Mouse (Mus musculus): ENCODE data around the gene Reep6.

Gene Reep6

GRCm38 (mm10) chr10:80299824-80300223, 29.9 kb upstream of the Reep6 start:
- in situ Hi-C loops (cut with MboI; ENCODE audit: unreplicated experiment in 2 of 2) = loop anchor here in 1 of 2 experiments (10.0 kb wide), 1 partner anchor 45 kb away; the partner anchor contains the start of gene Adamtsl5

GRCm38 (mm10) chr10:80300672-80301181, 29.0 kb upstream of the Reep6 start:
- in situ Hi-C loops (cut with MboI; ENCODE audit: unreplicated experiment in 2 of 2) = no loop called here

GRCm38 (mm10) chr10:80301256-80302081, 28.3 kb upstream of the Reep6 start:
- in situ Hi-C loops (cut with MboI; ENCODE audit: unreplicated experiment in 2 of 2) = no loop called here

GRCm38 (mm10) chr10:80302082-80302355, 27.7 kb upstream of the Reep6 start:
- in situ Hi-C loops (cut with MboI; ENCODE audit: unreplicated experiment in 2 of 2) = no loop called here

GRCm38 (mm10) chr10:80302471-80302881, 27.3 kb upstream of the Reep6 start:
- in situ Hi-C loops (cut with MboI; ENCODE audit: unreplicated experiment in 2 of 2) = no loop called here

GRCm38 (mm10) chr10:80304458-80304857, 25.3 kb upstream of the Reep6 start:
- in situ Hi-C loops (cut with MboI; ENCODE audit: unreplicated experiment in 2 of 2) = no loop called here

GRCm38 (mm10) chr10:80304862-80305261, 24.9 kb upstream of the Reep6 start:
- in situ Hi-C loops (cut with MboI; ENCODE audit: unreplicated experiment in 2 of 2) = no loop called here

GRCm38 (mm10) chr10:80311560-80311959, 18.2 kb upstream of the Reep6 start:
- in situ Hi-C loops (cut with MboI; ENCODE audit: unreplicated experiment in 2 of 2) = no loop called here

GRCm38 (mm10) chr10:80312586-80313504, 16.9 kb upstream of the Reep6 start:
- in situ Hi-C loops (cut with MboI; ENCODE audit: unreplicated experiment in 2 of 2) = no loop called here

- in situ Hi-C loops (cut with MboI; ENCODE audit: unreplicated experiment in 2 of 2) = no loop called here
These were observed 16.0 kb upstream of the Reep6 start for GRCm38 (mm10) chr10:80313627-80314201.

GRCm38 (mm10) chr10:80314494-80315001, 15.2 kb upstream of the Reep6 start:
- in situ Hi-C loops (cut with MboI; ENCODE audit: unreplicated experiment in 2 of 2) = no loop called here

- in situ Hi-C loops (cut with MboI; ENCODE audit: unreplicated experiment in 2 of 2) = no loop called here
These were observed 14.4 kb upstream of the Reep6 start for GRCm38 (mm10) chr10:80315315-80315714.

GRCm38 (mm10) chr10:80316359-80316781, 13.4 kb upstream of the Reep6 start:
- in situ Hi-C loops (cut with MboI; ENCODE audit: unreplicated experiment in 2 of 2) = no loop called here

- in situ Hi-C loops (cut with MboI; ENCODE audit: unreplicated experiment in 2 of 2) = no loop called here
These were observed 12.7 kb upstream of the Reep6 start for GRCm38 (mm10) chr10:80317011-80317410.

GRCm38 (mm10) chr10:80320340-80320760, 9.4 kb upstream of the Reep6 start, which contains the start of gene 2310011J03Rik:
2310011J03Rik (minus strand) TSS chr10:80320537.
- in situ Hi-C loops (cut with MboI; ENCODE audit: unreplicated experiment in 2 of 2) = loop anchor here in 1 of 2 experiments (5.0 kb wide), 1 partner anchor 53 kb away; no protein-coding TSS in a partner anchor

- in situ Hi-C loops (cut with MboI; ENCODE audit: unreplicated experiment in 2 of 2) = loop anchor here in 1 of 2 experiments (5.0 kb wide), 1 partner anchor 54 kb away; no protein-coding TSS in a partner anchor
These were observed 8.6 kb upstream of the Reep6 start for GRCm38 (mm10) chr10:80321014-80321669.

- in situ Hi-C loops (cut with MboI; ENCODE audit: unreplicated experiment in 2 of 2) = loop anchor here in 1 of 2 experiments (5.0 kb wide), 1 partner anchor 55 kb away; no protein-coding TSS in a partner anchor
These were observed 7.8 kb upstream of the Reep6 start for GRCm38 (mm10) chr10:80321670-80322581.

- in situ Hi-C loops (cut with MboI; ENCODE audit: unreplicated experiment in 2 of 2) = loop anchor here in 1 of 2 experiments (5.0 kb wide), 1 partner anchor 56 kb away; no protein-coding TSS in a partner anchor
These were observed 6.9 kb upstream of the Reep6 start for GRCm38 (mm10) chr10:80322811-80323211.

Measured in v-Abl transformed pro-B cells (cell line).